Mouse (Mus musculus): ENCODE measurements at regions not wholly inside any gene's neighbourhood (a gene's known extent, or its start where the extent isn't known, plus 50 kb on each side); places are given as distances from the start of the nearest gene placed in this dataset.

- no peak for DNase-seq
Measured at GRCm38 (mm10) chr3:137795754-137796315, 68.5 kb upstream of the H2afz start.

- DNase-seq, result no peak
Measured at GRCm38 (mm10) chr3:137798769-137799168, 65.5 kb upstream of the H2afz start.

- DNase-seq, result no peak
Measured at GRCm38 (mm10) chr3:137801402-137802020, 62.8 kb upstream of the H2afz start.

- no peak for DNase-seq
Measured at GRCm38 (mm10) chr3:137807423-137807822, 56.9 kb upstream of the H2afz start.

- no peak for DNase-seq
Measured at GRCm38 (mm10) chr3:137807913-137808684, 56.2 kb upstream of the H2afz start.

GRCm38 (mm10) chr3:137810123-137810522 lies 54.2 kb upstream of the H2afz start:
- no peak for DNase-seq

Small RNAs in the stretch of these regions (microRNA-seq; reads per million reads assigned to microRNA genes)
- gene Mir6380, result 0 reads per million in 2 experiments
